Mouse (Mus musculus) midbrain, embryonic 15.5 days (tissue): ENCODE measurements around the gene Dusp22. TPM values are rescaled to one million over a fixed set of nuclear protein-coding genes. Genes with fewer than 3 reads are reported as not detected.

Source experiments
- ATAC-seq: fragments of 200-750 bp; cut with Nextera tagmentation; replicated peaks from 2 replicates; pipeline ENCODE4 v1.8.0; 2017; ENCODE audit warnings: moderate TSS enrichment
- H3K27ac ChIP-seq: fragments of 300-500 bp; sonication (generic); 2 replicates; pipeline ENCODE4 v1.5.1; 2015; ENCODE audit warnings: mild to moderate bottlenecking, inconsistent platforms
- H3K27me3 ChIP-seq: fragments of 300-500 bp; sonication (generic); replicated peaks from 2 replicates; pipeline ENCODE4 v1.6.1; 2015; ENCODE audit warnings: inconsistent platforms
- H3K36me3 ChIP-seq: fragments of 300-500 bp; sonication (generic); replicated peaks from 2 replicates; pipeline ENCODE4 v1.6.1; 2015; ENCODE audit warnings: inconsistent platforms
- H3K4me1 ChIP-seq: fragments of 300-500 bp; sonication (generic); 2 replicates; pipeline ENCODE4 v1.6.1; 2015; ENCODE audit warnings: inconsistent platforms
- H3K4me2 ChIP-seq: fragments of 300-500 bp; sonication (generic); 2 replicates; pipeline ENCODE4 v1.6.1; 2015; ENCODE audit warnings: inconsistent platforms, mild to moderate bottlenecking, moderate library complexity
- H3K4me3 ChIP-seq: fragments of 300-500 bp; sonication (generic); 2 replicates; pipeline ENCODE4 v1.5.1; 2015; ENCODE audit warnings: mild to moderate bottlenecking, inconsistent platforms
- H3K9ac ChIP-seq: fragments of 300-500 bp; sonication (generic); 2 replicates; pipeline ENCODE4 v1.6.1; 2015; ENCODE audit warnings: mild to moderate bottlenecking, inconsistent platforms
- H3K9me3 ChIP-seq: fragments of 300-500 bp; sonication (generic); 2 replicates; pipeline ENCODE4 v1.6.1; 2016; ENCODE audit warnings: inconsistent platforms
- WGBS: fragments of 180-500 bp; shearing (Covaris S2); methylation state at CpG from one replicate; pipeline ENCODE4 v1.1.7; 2015; ENCODE audit warnings: mixed read lengths; 5-methylcytosine and 5-hydroxymethylcytosine counted together
- polyA plus RNA-seq: library from polyadenylated mRNA; unstranded; fragments of >200 nt; fragmentation: Nextera tagmentation; extraction: Ambion mirVana; gene quantifications from 2 replicates; pipeline ENCODE4 v1.2.1, GENCODE M21; 2015

Gene Dusp22
- polyA plus RNA-seq, 1 experiment from 2014 or later = 29.6 TPM

- H3K9ac ChIP-seq = no peak overlapping the region
- no peak overlapping the region for H3K27ac ChIP-seq
- 83% methylated on average over 3 of the region's 3 CpGs for WGBS
- no peaks in the 10 kb centered on the region for H3K4me1 ChIP-seq
- H3K36me3 ChIP-seq = no peaks in the 10 kb centered on the region
- ATAC-seq = no peak
- no peaks in the 10 kb centered on the region for H3K27me3 ChIP-seq
- no peaks in the 10 kb centered on the region for H3K9me3 ChIP-seq
- H3K4me3 ChIP-seq = no peak overlapping the region
- H3K4me2 ChIP-seq = no peak overlapping the region
Measured at GRCm38 (mm10) chr13:30682328-30682727, 22.5 kb downstream of the Dusp22 start.

DNA sequence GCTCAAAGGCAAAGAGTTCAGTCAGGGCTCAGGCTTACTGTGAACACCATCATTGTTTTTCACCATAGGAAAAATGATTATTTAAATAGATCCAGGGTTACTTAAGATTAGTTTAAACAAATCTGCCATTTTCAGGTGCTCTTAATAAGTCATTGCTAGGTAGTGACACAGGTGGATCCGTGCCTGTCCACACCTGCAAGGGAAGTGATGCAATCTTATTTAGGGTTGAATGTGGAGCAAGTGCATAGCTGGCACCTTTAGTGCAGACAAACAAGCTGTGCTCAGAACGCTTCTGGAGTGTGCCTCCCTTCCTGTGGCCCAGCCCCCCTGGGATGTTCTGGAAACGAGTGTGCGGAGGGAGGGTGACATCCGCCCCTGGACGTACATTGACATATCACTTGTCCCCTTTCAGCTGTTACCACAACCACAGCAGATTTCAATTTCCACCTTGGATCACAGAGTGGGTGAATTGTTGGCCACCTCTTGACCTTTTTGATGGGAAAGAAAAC is 24.9 kb downstream of the Dusp22 start:
- no peak for ATAC-seq
- Histone ChIP-seq H3K4me3 (no peak overlapping the region), H3K4me2 (no peak overlapping the region), H3K36me3 (no peaks in the 10 kb centered on the region), H3K27ac (no peak overlapping the region), H3K4me1 (no peaks in the 10 kb centered on the region), H3K9ac (no peak overlapping the region), H3K9me3 (no peaks in the 10 kb centered on the region), H3K27me3 (no peaks in the 10 kb centered on the region)
- 74% methylated on average over 6 of the region's 6 CpGs for WGBS

GRCm38 (mm10) chr13:30685957-30686356 is 26.2 kb downstream of the Dusp22 start:
- Histone ChIP-seq H3K4me1 (no peaks in the 10 kb centered on the region), H3K4me2 (no peak overlapping the region), H3K27ac (no peak overlapping the region), H3K27me3 (no peaks in the 10 kb centered on the region), H3K36me3 (no peaks in the 10 kb centered on the region), H3K4me3 (no peak overlapping the region), H3K9me3 (no peaks in the 10 kb centered on the region), H3K9ac (no peak overlapping the region)
- no peak for ATAC-seq
- WGBS = 80% methylated on average over 2 of the region's 2 CpGs

GRCm38 (mm10) chr13:30688035-30688616 is 28.3 kb downstream of the Dusp22 start:
- H3K4me2 ChIP-seq = no peak overlapping the region
- no peaks in the 10 kb centered on the region for H3K9me3 ChIP-seq
- H3K27me3 ChIP-seq = no peaks in the 10 kb centered on the region
- H3K4me3 ChIP-seq = no peak overlapping the region
- 88% methylated on average over 12 of the region's 12 CpGs for WGBS
- no peaks in the 10 kb centered on the region for H3K36me3 ChIP-seq
- no peak for ATAC-seq
- H3K27ac ChIP-seq = no peak overlapping the region
- H3K4me1 ChIP-seq = no peaks in the 10 kb centered on the region
- H3K9ac ChIP-seq = no peak overlapping the region

GRCm38 (mm10) chr13:30689475-30689874 is 29.7 kb downstream of the Dusp22 start:
- no peak overlapping the region for H3K9ac ChIP-seq
- no peaks in the 10 kb centered on the region for H3K9me3 ChIP-seq
- H3K27me3 ChIP-seq = no peaks in the 10 kb centered on the region
- H3K4me1 ChIP-seq = no peaks in the 10 kb centered on the region
- no peaks in the 10 kb centered on the region for H3K36me3 ChIP-seq
- ATAC-seq = no peak
- no peak overlapping the region for H3K4me2 ChIP-seq
- no peak overlapping the region for H3K4me3 ChIP-seq
- H3K27ac ChIP-seq = no peak overlapping the region
- 93% methylated on average over 5 of the region's 5 CpGs for WGBS

DNA sequence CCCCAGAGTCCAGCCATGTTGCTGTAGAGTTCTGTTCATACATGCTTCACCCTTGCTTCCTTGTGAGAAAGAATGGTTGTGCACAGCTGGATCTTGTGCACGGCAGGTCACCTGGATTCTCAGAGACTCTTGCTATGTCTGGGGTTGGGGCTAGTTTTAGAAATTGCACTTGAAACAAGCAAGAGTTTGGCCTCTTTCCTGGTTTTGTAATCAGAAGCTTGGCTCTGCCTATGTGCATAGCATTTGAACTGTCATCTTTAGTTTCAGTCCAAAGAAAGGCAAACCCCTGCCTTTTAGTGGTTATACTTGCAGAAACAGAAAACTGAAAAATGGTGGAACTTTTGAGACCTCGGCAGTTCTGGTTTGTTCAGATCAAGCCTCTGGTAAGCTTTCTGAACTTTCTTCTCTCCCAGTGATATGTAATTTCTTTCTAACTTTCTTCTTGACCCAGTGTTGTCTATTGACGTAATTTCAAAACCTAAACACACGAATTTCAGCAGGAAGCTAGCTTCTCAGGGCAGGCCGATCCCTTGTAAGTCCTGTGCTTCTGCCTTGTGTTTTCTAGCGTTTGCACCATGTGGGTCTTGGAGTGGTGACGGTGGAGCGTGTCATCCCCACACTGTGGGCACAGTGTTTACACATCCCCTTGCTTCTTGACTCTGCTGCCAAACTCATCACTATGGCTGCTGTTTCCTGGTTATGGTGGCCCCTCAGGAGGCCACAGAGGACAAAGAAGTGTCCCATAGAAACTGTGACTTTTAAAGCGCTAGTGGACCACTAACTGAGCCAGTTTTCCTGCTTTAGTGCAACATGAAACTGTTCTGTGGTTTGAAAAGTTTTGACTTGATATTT is 31.9 kb downstream of the Dusp22 start:
- Histone ChIP-seq H3K4me3 (no peak overlapping the region), H3K9me3 (no peaks in the 10 kb centered on the region), H3K4me2 (no peak overlapping the region), H3K27ac (no peak overlapping the region), H3K9ac (no peak overlapping the region), H3K36me3 (0 out of 2 replicates have a peak, but pooled peaks cover 5% of the 10 kb centered on the region), H3K27me3 (no peaks in the 10 kb centered on the region), H3K4me1 (no peaks in the 10 kb centered on the region)
- WGBS = 84% methylated on average over 9 of the region's 9 CpGs
- no peak for ATAC-seq

DNA sequence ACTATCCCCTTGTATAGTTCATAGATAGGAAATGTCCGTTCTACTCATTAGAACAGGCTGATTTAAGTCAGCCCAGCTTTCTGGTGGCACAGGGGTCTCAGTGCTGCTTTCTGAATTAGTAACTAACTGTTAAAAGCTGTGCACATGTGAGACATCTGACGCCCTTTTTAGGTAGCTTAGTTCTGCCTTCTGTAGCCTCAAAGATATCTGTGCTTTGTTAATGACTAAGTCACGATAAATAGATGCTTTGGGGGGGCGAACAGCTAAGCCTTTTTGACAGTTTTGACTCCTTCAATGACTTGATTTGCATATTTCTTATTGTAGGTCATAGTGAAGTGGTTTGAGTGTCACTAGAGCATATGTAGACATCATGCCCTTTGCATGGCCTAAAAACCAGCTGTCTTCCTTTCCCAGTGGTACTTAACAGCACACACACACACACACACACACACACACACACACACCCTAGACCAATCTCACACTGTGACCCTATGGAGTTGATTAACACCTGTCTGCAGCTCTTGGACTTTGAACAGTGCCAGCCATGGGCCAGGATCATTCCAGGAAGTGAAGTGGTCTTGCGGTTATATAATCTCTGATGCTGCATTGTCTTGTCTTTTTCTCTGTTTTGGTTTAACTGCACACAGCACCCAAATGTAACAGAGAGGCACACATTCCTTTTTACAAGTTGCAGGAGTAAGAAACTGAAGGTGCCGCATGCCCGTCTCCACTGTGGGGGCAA is 33.0 kb downstream of the Dusp22 start:
- 83% methylated on average over 7 of the region's 7 CpGs for WGBS
- Histone ChIP-seq H3K27ac (no peak overlapping the region), H3K4me2 (no peak overlapping the region), H3K36me3 (0 out of 2 replicates have a peak, but pooled peaks cover 7% of the 10 kb centered on the region), H3K4me3 (no peak overlapping the region), H3K9ac (no peak overlapping the region), H3K9me3 (no peaks in the 10 kb centered on the region), H3K27me3 (no peaks in the 10 kb centered on the region), H3K4me1 (no peaks in the 10 kb centered on the region)
- ATAC-seq = no peak

GRCm38 (mm10) chr13:30695232-30695631 is 35.4 kb downstream of the Dusp22 start:
- Histone ChIP-seq H3K36me3 (0 out of 2 replicates have a peak, but pooled peaks cover 7% of the 10 kb centered on the region), H3K9me3 (no peaks in the 10 kb centered on the region), H3K9ac (no peak overlapping the region), H3K4me2 (no peak overlapping the region), H3K27me3 (no peaks in the 10 kb centered on the region), H3K4me1 (no peaks in the 10 kb centered on the region), H3K27ac (no peak overlapping the region), H3K4me3 (no peak overlapping the region)
- ATAC-seq = no peak
- 74% methylated on average over 1 of the region's 1 CpGs for WGBS

DNA sequence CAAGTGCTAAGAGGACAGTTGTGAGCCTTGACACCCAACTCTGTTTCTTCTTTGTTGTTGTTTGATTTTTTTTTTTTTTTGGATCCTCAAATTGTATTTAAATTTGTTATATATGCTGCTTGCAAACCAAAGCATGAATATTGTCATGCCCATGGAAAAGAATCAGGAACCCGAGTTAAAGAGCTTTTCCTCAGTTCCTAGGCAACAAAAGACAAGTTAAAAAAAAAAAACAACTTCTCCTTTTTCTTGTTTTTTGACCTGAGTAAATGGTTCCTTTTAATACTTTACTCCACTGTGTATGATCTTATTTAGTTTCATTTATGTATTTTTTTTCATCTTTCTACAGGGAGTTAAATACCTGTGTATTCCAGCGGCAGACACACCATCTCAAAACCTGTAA is 36.1 kb downstream of the Dusp22 start:
- H3K36me3 ChIP-seq = 0 out of 2 replicates have a peak, but pooled peaks cover 7% of the 10 kb centered on the region
- H3K4me3 ChIP-seq = no peak overlapping the region
- no peaks in the 10 kb centered on the region for H3K27me3 ChIP-seq
- no peak overlapping the region for H3K4me2 ChIP-seq
- H3K4me1 ChIP-seq = no peaks in the 10 kb centered on the region
- H3K9me3 ChIP-seq = no peaks in the 10 kb centered on the region
- H3K9ac ChIP-seq = no peak overlapping the region
- no peak for ATAC-seq
- H3K27ac ChIP-seq = no peak overlapping the region
- WGBS = 86% methylated on average over 2 of the region's 2 CpGs

DNA sequence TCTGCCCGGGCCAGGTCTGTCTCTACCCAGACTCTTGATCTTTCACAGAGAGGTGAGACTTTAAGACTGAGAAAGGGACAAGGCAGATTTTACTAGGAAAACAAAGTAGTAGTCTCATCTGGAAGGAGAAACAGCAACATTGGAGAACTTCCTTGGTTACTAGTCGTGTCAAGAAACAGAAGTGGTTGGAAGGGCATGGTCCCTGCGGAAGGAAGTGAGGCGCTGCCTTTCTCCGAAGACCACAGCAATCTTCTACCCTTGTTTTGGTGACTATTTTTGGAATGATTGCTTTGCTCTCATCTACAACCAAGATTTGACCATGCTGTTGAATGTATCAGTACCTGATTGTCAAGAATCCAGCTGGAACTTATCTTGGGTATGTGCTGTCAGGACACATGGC is 38.1 kb downstream of the Dusp22 start:
- H3K9me3 ChIP-seq = no peaks in the 10 kb centered on the region
- H3K36me3 ChIP-seq = 0 out of 2 replicates have a peak, but pooled peaks cover 7% of the 10 kb centered on the region
- H3K4me1 ChIP-seq = no peaks in the 10 kb centered on the region
- no peak overlapping the region for H3K4me3 ChIP-seq
- no peak overlapping the region for H3K27ac ChIP-seq
- no peaks in the 10 kb centered on the region for H3K27me3 ChIP-seq
- no peak overlapping the region for H3K4me2 ChIP-seq
- 88% methylated on average over 5 of the region's 5 CpGs for WGBS
- ATAC-seq = no peak
- H3K9ac ChIP-seq = no peak overlapping the region

- H3K9me3 ChIP-seq = no peaks in the 10 kb centered on the region
- no peaks in the 10 kb centered on the region for H3K4me1 ChIP-seq
- WGBS = 97% methylated on average over 5 of the region's 5 CpGs
- no peak overlapping the region for H3K4me3 ChIP-seq
- no peaks in the 10 kb centered on the region for H3K36me3 ChIP-seq
- no peak overlapping the region for H3K4me2 ChIP-seq
- ATAC-seq = no peak
- no peak overlapping the region for H3K9ac ChIP-seq
- no peak overlapping the region for H3K27ac ChIP-seq
- no peaks in the 10 kb centered on the region for H3K27me3 ChIP-seq
Measured at GRCm38 (mm10) chr13:30702695-30703094, 42.9 kb downstream of the Dusp22 start.
